Mouse (Mus musculus): ENCODE data around the gene Dtd1. TPM values are rescaled to one million over a fixed set of nuclear protein-coding genes. Genes with fewer than 3 reads are reported as not detected.

Gene Dtd1
- polyA plus RNA-seq, 1 experiment from 2014 or later = 80.8 TPM

DNA sequence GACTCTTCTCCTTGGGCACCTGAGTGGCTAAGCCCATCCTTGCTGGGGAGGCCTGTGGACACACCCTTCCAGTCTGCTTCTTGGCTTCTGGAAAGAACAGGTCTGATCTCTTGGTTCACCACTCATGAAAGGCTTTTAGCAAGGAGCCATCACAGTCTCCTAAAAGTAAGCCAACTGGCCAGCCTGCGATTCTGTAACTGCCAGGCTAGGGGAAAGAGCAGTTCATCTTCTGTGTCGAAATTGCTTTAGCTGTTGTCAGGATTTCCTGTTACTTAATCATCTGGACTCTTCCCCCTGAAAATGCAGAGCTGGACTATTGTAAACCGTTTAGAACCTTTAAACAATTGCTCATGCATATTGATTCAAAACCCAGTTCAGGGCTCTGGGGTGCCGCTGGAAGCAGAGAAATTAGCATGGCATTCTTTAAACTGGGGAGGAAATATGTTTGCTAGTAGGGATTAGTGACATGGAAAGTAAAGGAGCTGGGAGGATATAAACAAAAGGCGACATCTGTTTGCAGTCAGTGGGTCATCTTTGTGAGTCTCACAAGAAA is 120.8 kb downstream of the Dtd1 start:
- no peaks in the 10 kb centered on the region for H3K27me3 ChIP-seq
- no peak overlapping the region for H3K4me2 ChIP-seq (replicated peaks)
- 18% methylated on average over 5 of the region's 5 CpGs for WGBS
- H3K9ac ChIP-seq (replicated peaks) = no peak overlapping the region
- no peaks in the 10 kb centered on the region for H3K36me3 ChIP-seq
- no peak overlapping the region for H3K4me3 ChIP-seq (replicated peaks)
- H3K9me3 ChIP-seq = no peaks in the 10 kb centered on the region
- no peak overlapping the region for H3K27ac ChIP-seq
- ATAC-seq = no peak
- H3K4me1 ChIP-seq (replicated peaks) = peaks cover 23% of the 10 kb centered on the region

DNA sequence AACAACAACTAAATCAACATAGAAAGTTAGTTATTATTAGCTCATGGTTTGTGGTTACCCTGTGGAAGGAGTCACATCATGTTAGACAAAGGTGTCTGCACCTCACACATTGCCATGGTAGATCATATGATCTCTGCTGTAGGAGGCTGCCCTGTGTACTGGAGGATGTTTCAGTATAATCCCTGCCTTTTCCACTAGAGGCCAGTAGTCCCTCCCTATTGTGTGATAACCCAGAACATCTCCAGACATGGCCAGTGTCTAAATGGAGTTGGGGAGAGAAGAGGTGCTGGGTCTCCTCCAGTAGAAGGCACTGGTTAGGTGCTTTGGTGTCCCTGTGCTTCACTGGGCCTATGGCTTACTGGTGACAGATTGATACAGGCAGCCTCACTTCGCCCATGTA is 125.0 kb downstream of the Dtd1 start:
- Histone ChIP-seq H3K9ac (replicated peaks) (no peak overlapping the region), H3K36me3 (no peaks in the 10 kb centered on the region), H3K9me3 (no peaks in the 10 kb centered on the region), H3K4me3 (replicated peaks) (no peak overlapping the region), H3K4me2 (replicated peaks) (no peak overlapping the region), H3K4me1 (replicated peaks) (peaks cover 13% of the 10 kb centered on the region), H3K27ac (no peak overlapping the region), H3K27me3 (no peaks in the 10 kb centered on the region)
- 86% methylated on average over 1 of the region's 1 CpGs for WGBS
- ATAC-seq = peak; percentile 72

DNA sequence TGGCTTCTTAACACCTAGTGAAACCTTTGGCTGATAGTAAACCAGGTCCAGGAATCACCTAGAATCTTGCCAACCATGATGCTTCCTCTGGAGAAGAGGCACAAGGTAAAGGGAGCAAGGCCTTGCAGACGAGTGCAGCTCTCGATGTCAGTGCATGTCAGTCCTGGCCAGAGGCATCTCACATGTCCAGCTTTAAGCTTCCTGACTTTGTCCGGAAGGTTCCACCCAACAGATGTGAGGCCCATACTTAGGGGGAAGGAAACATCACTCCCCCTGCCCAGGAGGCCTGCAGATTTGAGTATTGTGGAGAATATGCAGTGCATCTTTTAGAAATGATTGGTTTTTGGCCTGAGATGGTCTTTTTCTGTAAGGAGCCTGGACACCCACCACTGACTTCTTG is 127.4 kb downstream of the Dtd1 start:
- H3K4me2 ChIP-seq (replicated peaks) = no peak overlapping the region
- H3K27ac ChIP-seq = no peak overlapping the region
- no peaks in the 10 kb centered on the region for H3K9me3 ChIP-seq
- no peaks in the 10 kb centered on the region for H3K27me3 ChIP-seq
- ATAC-seq = no peak
- no peaks in the 10 kb centered on the region for H3K4me1 ChIP-seq (replicated peaks)
- 93% methylated on average over 3 of the region's 3 CpGs for WGBS
- H3K4me3 ChIP-seq (replicated peaks) = no peak overlapping the region
- H3K9ac ChIP-seq (replicated peaks) = no peak overlapping the region
- no peaks in the 10 kb centered on the region for H3K36me3 ChIP-seq

DNA sequence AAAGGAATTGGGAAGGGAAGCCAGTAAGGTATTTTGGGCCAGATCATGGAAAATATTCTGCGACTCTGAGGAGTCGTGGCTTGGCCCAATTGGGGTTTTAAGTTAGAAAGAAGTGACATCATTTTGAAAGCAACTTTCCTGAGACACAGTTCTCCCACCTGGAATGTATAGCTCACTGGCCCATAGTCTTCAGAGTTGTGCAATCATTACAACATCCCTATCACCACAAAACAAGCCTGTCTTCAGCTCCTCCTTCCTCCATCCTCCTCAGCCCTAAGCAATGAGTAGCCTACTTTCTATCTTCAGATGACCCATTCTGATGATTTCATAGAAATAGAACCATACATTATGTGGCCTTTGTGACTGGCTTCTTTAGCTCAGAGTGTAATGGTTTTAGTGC is 130.1 kb downstream of the Dtd1 start:
- H3K4me2 ChIP-seq (replicated peaks) = no peak overlapping the region
- no peak for ATAC-seq
- no peaks in the 10 kb centered on the region for H3K4me1 ChIP-seq (replicated peaks)
- H3K9ac ChIP-seq (replicated peaks) = no peak overlapping the region
- 92% methylated on average over 2 of the region's 2 CpGs for WGBS
- no peak overlapping the region for H3K4me3 ChIP-seq (replicated peaks)
- H3K36me3 ChIP-seq = no peaks in the 10 kb centered on the region
- H3K9me3 ChIP-seq = no peaks in the 10 kb centered on the region
- no peak overlapping the region for H3K27ac ChIP-seq
- no peaks in the 10 kb centered on the region for H3K27me3 ChIP-seq

DNA sequence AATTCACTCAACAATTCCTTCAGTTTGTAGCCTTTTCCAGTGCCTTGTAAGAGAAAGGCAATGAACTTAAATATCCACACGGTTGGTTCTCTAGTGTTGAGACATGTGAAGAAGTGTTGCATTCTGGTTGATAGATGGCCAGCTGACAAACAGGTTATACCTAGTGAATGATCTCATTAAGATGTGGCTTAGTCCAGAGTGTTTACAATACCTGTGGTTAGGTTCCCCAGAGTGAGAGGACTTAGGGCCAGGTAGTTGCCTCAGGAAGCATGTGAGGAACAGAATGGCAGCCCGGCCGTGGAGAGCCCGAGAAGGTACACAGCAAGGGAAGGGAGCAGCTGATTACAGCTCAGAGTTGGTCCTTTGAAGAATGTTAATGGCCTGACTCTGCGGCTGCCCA is 138.5 kb downstream of the Dtd1 start:
- Histone ChIP-seq H3K36me3 (no peaks in the 10 kb centered on the region), H3K9me3 (no peaks in the 10 kb centered on the region), H3K27me3 (no peaks in the 10 kb centered on the region), H3K9ac (replicated peaks) (no peak overlapping the region), H3K4me3 (replicated peaks) (no peak overlapping the region), H3K4me2 (replicated peaks) (no peak overlapping the region), H3K4me1 (replicated peaks) (no peaks in the 10 kb centered on the region), H3K27ac (no peak overlapping the region)
- no peak for ATAC-seq
- 93% methylated on average over 5 of the region's 5 CpGs for WGBS

DNA sequence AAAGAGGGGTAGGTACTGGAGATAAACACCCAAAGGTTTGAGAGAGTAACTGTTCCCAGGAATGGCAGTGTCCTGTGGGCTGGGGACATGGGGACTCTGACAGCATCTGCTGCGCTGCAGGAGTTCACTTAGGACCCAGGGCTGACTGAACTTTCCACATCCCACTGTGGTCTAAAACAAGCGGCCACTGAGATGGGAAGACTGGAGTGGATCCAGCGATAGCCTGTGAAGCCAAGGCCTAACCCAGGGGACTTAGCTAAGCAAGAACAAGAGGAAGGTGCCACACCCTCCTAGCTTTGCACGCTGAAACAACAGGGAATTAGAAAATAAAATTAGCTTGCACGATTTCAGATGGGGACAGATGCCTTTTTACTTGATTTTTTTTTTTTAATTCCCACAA is 138.9 kb downstream of the Dtd1 start:
- Histone ChIP-seq H3K27me3 (no peaks in the 10 kb centered on the region), H3K4me3 (replicated peaks) (no peak overlapping the region), H3K9me3 (no peaks in the 10 kb centered on the region), H3K4me1 (replicated peaks) (no peaks in the 10 kb centered on the region), H3K27ac (no peak overlapping the region), H3K9ac (replicated peaks) (no peak overlapping the region), H3K4me2 (replicated peaks) (no peak overlapping the region), H3K36me3 (no peaks in the 10 kb centered on the region)
- 80% methylated on average over 5 of the region's 5 CpGs for WGBS
- ATAC-seq = no peak

DNA sequence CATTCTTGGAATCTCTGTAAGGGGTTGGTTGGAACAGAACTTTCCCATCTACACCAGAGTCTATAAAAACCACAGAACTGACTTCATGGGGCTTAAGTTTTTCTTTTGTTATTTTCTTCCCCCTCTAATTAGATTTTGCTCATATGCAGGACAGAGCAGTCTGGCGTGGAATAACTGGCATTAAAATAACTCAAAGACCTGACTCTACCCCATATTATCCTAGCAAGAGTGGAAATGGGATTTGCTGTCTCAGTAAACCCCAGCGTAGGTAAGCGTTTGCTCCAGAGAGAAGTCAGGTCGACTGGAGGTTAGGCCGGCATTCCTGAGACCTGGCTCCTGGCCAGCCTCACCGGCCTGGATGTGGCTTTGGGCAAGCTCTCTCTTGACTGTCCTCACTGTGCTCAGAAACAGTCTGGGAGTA is 140.9 kb downstream of the Dtd1 start:
- H3K4me1 ChIP-seq (replicated peaks) = no peaks in the 10 kb centered on the region
- H3K4me2 ChIP-seq (replicated peaks) = no peak overlapping the region
- no peaks in the 10 kb centered on the region for H3K36me3 ChIP-seq
- WGBS = 78% methylated on average over 6 of the region's 6 CpGs
- H3K9me3 ChIP-seq = no peaks in the 10 kb centered on the region
- no peak for ATAC-seq
- H3K9ac ChIP-seq (replicated peaks) = no peak overlapping the region
- H3K27me3 ChIP-seq = no peaks in the 10 kb centered on the region
- H3K27ac ChIP-seq = no peak overlapping the region
- H3K4me3 ChIP-seq (replicated peaks) = no peak overlapping the region

DNA sequence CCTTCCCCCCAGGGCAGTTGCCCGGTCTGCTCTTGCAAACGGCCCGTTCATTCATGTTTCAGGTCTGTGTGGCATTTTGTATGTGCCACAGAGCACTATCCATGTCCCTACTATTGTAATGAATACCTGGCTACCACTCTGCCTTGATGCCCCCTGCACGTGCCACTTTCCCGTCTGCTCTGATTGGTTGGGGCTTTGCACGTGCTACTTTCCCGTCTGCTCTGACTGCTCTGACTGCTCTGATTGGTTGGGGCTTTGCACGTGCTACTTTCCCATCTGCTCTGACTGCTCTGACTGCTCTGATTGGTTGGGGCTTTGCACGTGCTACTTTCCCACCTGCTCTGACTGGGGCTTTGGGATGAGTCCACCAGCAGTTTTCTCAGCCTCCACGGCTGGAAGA is 142.3 kb downstream of the Dtd1 start:
- no peak overlapping the region for H3K4me2 ChIP-seq (replicated peaks)
- no peaks in the 10 kb centered on the region for H3K36me3 ChIP-seq
- H3K9ac ChIP-seq (replicated peaks) = no peak overlapping the region
- H3K27ac ChIP-seq = no peak overlapping the region
- WGBS = 87% methylated on average over 10 of the region's 10 CpGs
- no peaks in the 10 kb centered on the region for H3K9me3 ChIP-seq
- no peaks in the 10 kb centered on the region for H3K27me3 ChIP-seq
- no peak overlapping the region for H3K4me3 ChIP-seq (replicated peaks)
- no peaks in the 10 kb centered on the region for H3K4me1 ChIP-seq (replicated peaks)
- 0 out of 2 replicates have a peak, but pooled peaks have one; percentile 11 for ATAC-seq

DNA sequence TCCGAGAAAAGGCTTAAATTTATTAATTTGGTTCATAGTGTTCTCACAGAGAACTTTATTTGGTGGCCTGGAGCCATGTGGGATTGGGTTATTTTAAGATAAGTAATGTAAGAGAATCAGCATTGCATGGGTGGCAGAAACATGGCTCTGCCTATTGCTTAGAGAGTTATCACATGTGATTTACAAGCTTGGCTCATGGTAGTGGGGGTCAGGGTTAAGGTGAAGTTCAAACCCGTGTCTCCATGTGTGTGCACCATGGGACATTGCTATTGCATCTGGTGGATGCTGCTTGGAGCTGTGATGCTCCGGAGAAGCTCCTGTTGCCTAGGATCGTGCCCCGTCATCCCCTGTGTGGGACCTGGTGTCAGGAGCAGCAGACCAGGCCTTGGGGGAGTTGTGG is 143.6 kb downstream of the Dtd1 start:
- H3K9me3 ChIP-seq = no peaks in the 10 kb centered on the region
- no peak overlapping the region for H3K9ac ChIP-seq (replicated peaks)
- no peak overlapping the region for H3K4me2 ChIP-seq (replicated peaks)
- H3K27me3 ChIP-seq = no peaks in the 10 kb centered on the region
- 91% methylated on average over 5 of the region's 5 CpGs for WGBS
- no peak overlapping the region for H3K27ac ChIP-seq
- H3K4me1 ChIP-seq (replicated peaks) = no peaks in the 10 kb centered on the region
- no peak for ATAC-seq
- H3K36me3 ChIP-seq = no peaks in the 10 kb centered on the region
- H3K4me3 ChIP-seq (replicated peaks) = no peak overlapping the region

DNA sequence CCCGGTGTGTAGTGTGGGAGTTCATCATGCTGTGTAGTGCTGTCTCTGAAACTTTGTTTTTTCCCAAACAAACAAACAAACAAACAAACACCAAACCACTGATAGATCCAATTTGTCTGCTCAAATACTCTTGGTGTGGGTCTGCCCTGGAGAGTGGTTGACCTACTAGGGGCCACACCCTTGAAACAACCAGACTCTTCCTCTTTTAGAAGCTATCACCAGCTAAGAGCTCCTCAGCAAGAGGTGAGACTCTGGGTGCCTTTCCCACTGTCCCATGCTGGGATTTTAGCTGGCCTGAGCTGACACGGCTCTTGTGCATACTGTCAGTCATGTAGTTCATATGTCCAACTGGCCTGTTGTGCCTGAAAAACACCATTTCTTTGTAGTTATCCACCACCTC is 145.6 kb downstream of the Dtd1 start:
- Histone ChIP-seq H3K27ac (no peak overlapping the region), H3K9me3 (no peaks in the 10 kb centered on the region), H3K4me2 (replicated peaks) (no peak overlapping the region), H3K27me3 (no peaks in the 10 kb centered on the region), H3K36me3 (no peaks in the 10 kb centered on the region), H3K9ac (replicated peaks) (no peak overlapping the region), H3K4me1 (replicated peaks) (no peaks in the 10 kb centered on the region), H3K4me3 (replicated peaks) (no peak overlapping the region)
- WGBS = 91% methylated on average over 2 of the region's 2 CpGs
- ATAC-seq = no peak

DNA sequence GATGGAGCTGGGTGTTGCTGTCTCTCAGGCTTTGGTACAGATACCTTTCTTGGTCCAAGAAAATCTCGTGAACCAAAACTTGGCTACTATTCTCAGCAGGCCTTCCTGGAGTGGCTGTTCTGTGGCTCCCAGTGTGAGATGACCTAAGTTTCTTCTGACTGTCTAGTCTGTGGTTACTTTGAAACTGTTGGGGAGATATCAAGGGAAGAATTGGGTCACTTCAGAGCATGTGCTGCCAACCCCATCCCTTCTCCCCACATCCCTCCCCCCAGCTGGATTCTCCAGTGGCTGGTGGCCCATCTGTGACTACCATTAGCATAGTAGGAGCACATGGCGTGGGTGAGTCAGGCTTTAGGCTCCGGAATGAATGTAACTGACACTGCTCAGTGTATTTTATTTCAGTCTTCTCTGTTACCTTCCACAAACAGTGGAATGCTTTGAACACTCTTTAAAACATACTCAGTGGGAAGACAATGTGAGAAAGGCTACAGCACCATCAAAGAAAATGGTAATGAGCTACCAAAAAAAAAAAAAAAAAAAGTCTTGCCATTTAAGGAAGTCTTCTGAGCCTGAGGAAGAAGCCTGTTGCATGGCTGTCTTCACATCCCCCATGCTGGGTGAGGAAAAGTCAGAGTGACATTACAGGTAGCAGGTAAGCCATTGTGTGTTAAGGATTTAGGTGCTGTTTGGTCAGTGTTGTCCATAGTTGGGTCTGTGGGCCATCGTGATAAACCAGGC is 146.5 kb downstream of the Dtd1 start:
- Histone ChIP-seq H3K27me3 (no peaks in the 10 kb centered on the region), H3K9ac (replicated peaks) (no peak overlapping the region), H3K9me3 (no peaks in the 10 kb centered on the region), H3K4me1 (replicated peaks) (no peaks in the 10 kb centered on the region), H3K4me2 (replicated peaks) (no peak overlapping the region), H3K27ac (no peak overlapping the region), H3K36me3 (no peaks in the 10 kb centered on the region), H3K4me3 (replicated peaks) (no peak overlapping the region)
- ATAC-seq = no peak
- WGBS = 69% methylated on average over 4 of the region's 4 CpGs

DNA sequence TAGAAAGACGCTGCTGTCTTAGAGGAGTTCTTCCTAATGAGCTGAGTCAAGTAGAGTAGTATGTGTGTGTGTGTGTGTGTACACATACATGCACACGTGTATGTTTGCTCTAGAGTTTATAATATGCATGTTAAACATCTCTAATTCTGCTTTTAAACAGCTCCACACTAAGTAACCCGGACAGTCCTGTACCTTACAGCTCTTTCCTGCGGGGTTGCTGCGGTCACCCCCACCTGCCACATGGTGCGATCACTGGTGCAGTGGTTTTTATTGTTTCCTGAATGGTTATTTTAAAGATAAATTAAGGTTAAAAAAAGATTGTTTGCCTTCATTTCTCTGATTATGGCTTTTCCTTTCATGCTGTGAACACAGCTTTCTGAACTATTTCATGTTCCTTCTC is 153.9 kb downstream of the Dtd1 start:
- Histone ChIP-seq H3K27me3 (no peaks in the 10 kb centered on the region), H3K27ac (no peak overlapping the region), H3K9me3 (no peaks in the 10 kb centered on the region), H3K9ac (replicated peaks) (no peak overlapping the region), H3K4me3 (replicated peaks) (no peak overlapping the region), H3K4me1 (replicated peaks) (no peaks in the 10 kb centered on the region), H3K36me3 (no peaks in the 10 kb centered on the region), H3K4me2 (replicated peaks) (no peak overlapping the region)
- ATAC-seq = no peak
- WGBS = 87% methylated on average over 6 of the region's 6 CpGs

DNA sequence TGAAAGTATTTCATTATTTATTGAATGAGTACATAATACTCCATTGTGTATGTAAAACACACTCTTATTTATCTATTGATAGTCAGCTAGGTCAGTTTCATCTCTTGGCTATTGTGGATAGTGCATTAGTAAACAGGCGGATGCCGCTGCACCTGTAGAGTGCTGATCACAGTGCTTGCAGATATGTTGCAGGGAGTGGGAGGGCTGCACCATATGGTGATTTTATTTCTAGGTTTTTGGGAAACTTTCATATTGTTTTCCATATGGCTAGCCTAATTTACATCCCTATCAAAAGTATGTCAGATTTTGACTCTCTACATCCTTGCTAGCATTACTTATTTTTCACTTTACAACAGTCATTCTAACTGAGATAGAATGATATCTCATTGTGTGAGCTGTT is 155.3 kb downstream of the Dtd1 start:
- Histone ChIP-seq H3K27ac (no peak overlapping the region), H3K9ac (replicated peaks) (no peak overlapping the region), H3K36me3 (no peaks in the 10 kb centered on the region), H3K4me1 (replicated peaks) (no peaks in the 10 kb centered on the region), H3K27me3 (no peaks in the 10 kb centered on the region), H3K9me3 (no peaks in the 10 kb centered on the region), H3K4me3 (replicated peaks) (no peak overlapping the region), H3K4me2 (replicated peaks) (no peak overlapping the region)
- WGBS = 95% methylated on average over 2 of the region's 2 CpGs
- ATAC-seq = no peak
